Mouse (Mus musculus) spleen, adult 2 months (tissue): ENCODE data around the gene Gabarap.

Source experiments
- CTCF ChIP-seq: fragments of 200-500 bp; IDR thresholded peaks from 2 replicates; pipeline ENCODE4 v1.5.1; 2011; ENCODE audit warnings: mild to moderate bottlenecking, inconsistent platforms; ENCODE audit not compliant: insufficient read depth, insufficient read length, insufficient replicate concordance; ENCODE audit errors: extremely low read depth
- POLR2A ChIP-seq: fragments of 200-500 bp; IDR thresholded peaks from 2 replicates; pipeline ENCODE4 v1.6.1; 2011; ENCODE audit warnings: low read depth, low read length, inconsistent platforms

DNA sequence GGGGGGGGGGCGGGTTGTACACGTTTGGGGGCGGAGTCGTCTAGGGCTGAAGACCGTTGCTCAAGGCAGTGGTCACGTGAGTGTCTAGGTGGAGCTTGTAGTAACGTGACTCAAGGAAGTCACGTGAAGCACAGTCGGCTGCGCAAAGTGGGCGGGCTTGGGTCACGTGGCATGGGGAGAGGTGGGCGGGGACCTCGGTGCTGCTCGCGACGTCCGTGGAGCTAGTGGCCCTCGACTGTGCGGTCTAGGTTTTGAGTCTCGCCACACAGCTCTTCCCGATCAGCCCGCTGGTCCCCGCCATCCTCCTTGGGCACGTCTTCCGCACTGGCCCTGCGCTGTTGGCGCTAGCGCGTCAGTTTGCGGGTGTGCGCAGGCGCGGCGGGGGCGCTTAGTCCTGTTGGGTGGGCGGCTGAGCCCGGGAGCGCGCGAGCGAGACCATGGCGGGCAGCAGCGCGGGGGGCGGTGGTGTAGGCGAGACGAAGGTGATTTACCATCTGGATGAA, 9.5 kb downstream of the Gabarap start, which contains the start of gene Dvl2:
- TF ChIP-seq POLR2A (peak; percentile 81), CTCF (no peak)
